Mouse (Mus musculus) embryonic fibroblast, embryonic 13.5 days (primary cell): ENCODE measurements around the gene Nrp2.

Experiments
- CTCF ChIP-seq: IDR thresholded peaks from 2 replicates; pipeline ENCODE4 v1.5.1; 2011; ENCODE audit warnings: mild to moderate bottlenecking, control low read depth, low read length, moderate library complexity, borderline replicate concordance; ENCODE audit not compliant: insufficient read depth
- POLR2A ChIP-seq: IDR thresholded peaks from 2 replicates; pipeline ENCODE4 v1.6.1; 2011; ENCODE audit warnings: low read depth, mild to moderate bottlenecking, control low read depth, low read length, moderate library complexity

DNA sequence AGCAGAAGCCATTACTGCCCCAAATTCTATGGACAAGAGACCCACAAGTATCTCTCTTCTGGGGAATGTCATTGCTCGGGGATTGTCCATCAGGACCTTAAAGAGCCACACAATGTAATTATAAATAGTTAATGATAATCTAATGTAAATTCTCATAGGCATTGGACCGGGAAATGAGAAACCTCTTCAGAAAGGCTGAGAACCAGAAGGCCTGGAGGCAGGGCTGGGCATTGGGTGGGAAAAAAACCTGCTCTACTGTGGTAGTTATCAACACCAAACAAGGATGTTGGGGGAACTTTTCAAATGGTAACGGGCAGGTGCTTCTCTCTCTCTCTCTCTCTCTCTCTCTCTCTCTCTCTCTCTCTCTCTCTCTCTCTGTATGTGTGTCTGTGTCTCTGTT is 98.8 kb downstream of the Nrp2 start:
- TF ChIP-seq POLR2A (no peak), CTCF (no peak)
